Mouse (Mus musculus): ENCODE results near the gene Mta3.

Gene Mta3

DNA sequence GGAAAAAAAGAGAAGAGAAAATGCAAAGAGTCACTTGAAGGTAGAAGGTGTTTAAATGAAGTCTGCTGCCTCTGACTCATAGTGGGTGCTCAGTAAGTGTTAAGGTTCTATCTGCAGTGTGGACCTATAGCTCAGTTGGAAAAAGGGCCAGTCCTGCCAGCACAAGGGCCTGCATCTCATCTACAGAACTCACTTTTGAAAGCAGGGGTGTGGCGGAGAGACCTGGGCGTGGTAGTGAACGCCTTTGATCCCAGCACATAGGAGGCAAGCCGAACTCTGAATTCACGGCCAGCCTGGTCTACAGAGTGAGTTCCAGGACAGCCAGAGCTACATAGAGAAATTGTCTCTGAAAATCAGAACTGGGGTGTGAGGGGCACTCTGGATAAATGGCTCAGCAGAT is 104.3 kb downstream of the Mta3 start:
- DNase-seq (ENCODE audit: extremely low spot score), result no peak

GRCm38 (mm10) chr17:83812200-83812944 is 106.4 kb downstream of the Mta3 start:
- DNase-seq (ENCODE audit: extremely low spot score), result no peak

GRCm38 (mm10) chr17:83813050-83813449 is 107.1 kb downstream of the Mta3 start:
- DNase-seq (ENCODE audit: extremely low spot score), result no peak

DNA sequence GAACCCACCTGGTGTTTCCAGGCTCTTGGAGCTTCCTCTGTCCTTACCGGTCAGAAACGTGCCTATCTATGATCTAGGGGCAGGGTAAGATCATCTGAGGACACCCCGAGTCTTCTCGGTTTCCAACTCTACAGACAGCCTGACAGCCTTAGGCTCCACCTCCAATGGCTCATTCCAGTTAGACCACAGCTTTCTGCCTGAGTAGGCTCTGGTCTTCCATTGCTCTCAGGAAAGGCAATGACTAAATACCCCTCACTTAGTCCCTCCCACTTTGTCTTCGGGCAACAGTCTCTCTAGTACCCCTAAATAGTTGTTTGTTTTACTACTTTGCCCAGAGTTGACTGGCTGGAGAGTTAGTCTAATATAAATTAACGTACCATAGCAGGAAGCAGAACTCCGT is 111.0 kb downstream of the Mta3 start:
- no peak for DNase-seq (ENCODE audit: extremely low spot score)

- DNase-seq (ENCODE audit: extremely low spot score), result no peak
Observed at GRCm38 (mm10) chr17:83819503-83819902, 113.5 kb downstream of the Mta3 start.

GRCm38 (mm10) chr17:83820701-83821100 is 114.7 kb downstream of the Mta3 start:
- no peak for DNase-seq (ENCODE audit: extremely low spot score)

DNA sequence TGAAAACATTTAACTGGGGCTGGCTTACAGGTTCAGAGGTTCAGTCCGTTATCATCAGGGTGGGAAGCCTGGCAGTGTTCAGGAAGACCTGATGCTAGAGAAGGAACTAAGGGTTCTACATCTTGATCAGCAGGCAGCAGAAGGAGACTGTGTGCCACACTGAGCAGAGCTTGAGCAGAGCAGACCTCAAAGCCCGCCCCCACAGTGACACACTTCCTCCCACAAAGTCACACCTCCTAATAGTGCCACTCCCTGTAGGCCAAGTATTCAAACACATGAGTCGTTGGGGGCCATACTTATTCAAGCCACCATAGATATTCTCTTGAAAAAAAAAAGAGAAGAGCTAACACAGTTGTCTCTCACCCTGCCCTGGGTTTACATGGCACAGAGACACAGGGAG is 115.9 kb downstream of the Mta3 start:
- no peak for DNase-seq (ENCODE audit: extremely low spot score)

- no peak for DNase-seq (ENCODE audit: extremely low spot score)
Observed at GRCm38 (mm10) chr17:83823835-83824234, 117.9 kb downstream of the Mta3 start.

GRCm38 (mm10) chr17:83829356-83829755 is 123.4 kb downstream of the Mta3 start:
- no peak for DNase-seq (ENCODE audit: extremely low spot score)

DNA sequence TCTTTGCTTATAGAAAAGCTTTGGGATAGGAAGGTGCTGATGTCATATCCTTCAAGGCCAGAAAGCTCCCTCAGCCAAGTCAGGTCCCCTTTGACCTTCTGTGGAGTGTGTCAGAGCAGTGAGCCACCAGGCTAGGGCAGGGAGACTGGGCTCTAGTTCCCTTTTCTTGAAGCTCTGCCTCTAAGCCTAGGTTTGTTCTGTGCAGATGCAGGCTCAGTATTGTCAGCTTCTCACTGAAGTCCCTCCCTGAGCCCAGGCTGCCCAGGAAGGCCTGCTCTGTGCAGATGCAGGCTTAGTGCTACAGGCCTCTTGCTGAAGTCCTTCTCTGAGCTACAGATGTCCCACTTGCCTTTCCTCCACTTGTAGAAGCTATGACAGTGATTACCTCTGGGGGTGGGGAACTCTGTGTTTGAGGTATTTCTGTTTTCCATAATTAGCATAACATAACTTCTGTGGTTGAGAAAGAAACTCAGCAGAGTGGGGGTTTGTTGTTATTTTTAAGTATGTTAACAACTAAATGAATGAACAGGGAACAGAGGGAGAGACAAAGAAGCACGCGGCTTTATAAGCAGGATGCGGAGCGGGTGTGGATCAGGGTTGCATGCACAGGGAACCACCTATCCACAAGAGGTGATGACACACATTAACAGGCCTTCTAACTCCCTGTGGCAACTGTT is 124.8 kb downstream of the Mta3 start:
- DNase-seq (ENCODE audit: extremely low spot score), result no peak

DNA sequence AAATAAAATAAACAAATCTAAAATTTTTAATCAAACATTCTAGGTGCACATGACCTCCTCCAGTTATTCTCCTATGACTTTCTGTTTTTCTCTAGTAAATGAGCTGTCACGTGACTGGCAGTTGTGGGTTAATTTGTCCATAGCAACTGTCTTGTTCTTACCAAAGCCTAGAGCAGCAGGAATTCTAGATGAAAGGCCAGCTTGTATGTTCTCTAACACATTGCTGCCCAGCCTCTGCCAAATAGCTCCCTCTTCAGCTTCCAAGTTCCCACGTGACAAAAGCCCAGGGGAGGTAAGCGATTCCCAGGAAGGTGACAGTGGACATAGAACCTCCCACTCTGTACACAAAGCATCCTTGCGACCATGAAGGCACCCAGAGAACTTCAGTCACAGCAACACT is 128.2 kb downstream of the Mta3 start:
- no peak for DNase-seq (ENCODE audit: extremely low spot score)

DNA sequence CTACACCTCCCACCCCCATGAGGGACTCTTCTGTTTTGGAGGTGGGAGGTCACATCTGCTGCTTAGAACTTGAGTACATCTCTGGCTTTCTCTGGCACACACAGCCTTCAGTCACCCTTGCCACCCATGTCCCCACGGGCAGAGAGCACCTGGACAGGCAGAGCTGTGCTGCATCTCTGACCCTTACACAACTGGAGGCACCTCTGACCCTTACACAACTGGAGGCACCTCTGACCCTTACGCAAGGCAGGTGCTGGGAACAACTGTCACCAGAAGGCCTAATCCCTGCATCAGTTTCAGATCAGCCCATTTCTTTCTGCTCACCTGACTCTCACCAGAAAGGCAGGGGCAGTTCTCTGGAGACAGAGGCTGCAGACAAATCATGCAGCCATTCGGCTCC is 130.1 kb downstream of the Mta3 start:
- DNase-seq (ENCODE audit: extremely low spot score), result no peak

GRCm38 (mm10) chr17:83837659-83838190 is 131.8 kb downstream of the Mta3 start:
- no peak for DNase-seq (ENCODE audit: extremely low spot score)

DNA sequence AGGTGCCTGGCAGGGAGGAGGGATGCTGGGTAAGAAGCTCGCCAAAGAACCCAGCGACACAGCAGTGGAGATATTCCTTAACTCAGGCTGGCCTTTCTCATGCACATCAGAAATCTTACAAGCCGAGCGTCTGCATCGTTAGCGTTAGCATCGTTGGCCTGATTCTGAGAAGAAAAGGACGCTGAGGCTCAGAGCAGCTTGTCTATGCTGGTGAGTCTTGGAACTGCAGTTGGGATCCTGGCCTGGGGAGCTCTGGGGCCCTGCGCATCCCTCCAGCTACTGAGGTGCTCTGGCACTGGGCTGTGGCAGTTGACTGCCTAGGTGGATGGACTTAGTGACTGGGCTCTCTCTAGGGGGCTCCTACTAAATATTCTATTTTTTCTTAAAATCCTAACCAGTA is 133.2 kb downstream of the Mta3 start:
- no peak for DNase-seq (ENCODE audit: extremely low spot score)

- no peak for DNase-seq (ENCODE audit: extremely low spot score)
Observed at GRCm38 (mm10) chr17:83841011-83841410, 135.0 kb downstream of the Mta3 start.

- DNase-seq (ENCODE audit: extremely low spot score), result no peak
Observed at GRCm38 (mm10) chr17:83843780-83844179, 137.8 kb downstream of the Mta3 start.

DNA sequence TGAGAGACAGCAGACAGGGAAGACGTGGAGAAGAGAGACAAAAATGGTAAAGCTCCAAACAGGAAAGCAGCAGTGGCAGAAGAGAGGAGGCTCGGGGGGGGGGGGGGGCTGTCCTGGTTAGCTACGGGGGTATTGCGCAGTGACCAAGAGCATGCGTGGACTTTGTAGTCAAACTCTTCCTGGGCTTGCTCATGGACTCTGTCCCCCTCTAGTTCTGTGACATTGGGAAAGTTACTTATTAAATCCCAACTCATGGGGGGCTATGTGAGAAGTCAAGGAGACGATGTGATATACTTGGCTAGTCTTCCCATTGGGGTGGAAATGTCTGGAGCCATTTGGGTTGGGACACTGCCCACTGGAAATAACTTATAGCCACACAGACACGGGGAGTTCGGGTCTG is 139.6 kb downstream of the Mta3 start:
- DNase-seq (ENCODE audit: extremely low spot score), result no peak

- no peak for DNase-seq (ENCODE audit: extremely low spot score)
Observed at GRCm38 (mm10) chr17:83846301-83847021, 140.5 kb downstream of the Mta3 start.

GRCm38 (mm10) chr17:83847100-83847499 is 141.1 kb downstream of the Mta3 start:
- no peak for DNase-seq (ENCODE audit: extremely low spot score)

DNA sequence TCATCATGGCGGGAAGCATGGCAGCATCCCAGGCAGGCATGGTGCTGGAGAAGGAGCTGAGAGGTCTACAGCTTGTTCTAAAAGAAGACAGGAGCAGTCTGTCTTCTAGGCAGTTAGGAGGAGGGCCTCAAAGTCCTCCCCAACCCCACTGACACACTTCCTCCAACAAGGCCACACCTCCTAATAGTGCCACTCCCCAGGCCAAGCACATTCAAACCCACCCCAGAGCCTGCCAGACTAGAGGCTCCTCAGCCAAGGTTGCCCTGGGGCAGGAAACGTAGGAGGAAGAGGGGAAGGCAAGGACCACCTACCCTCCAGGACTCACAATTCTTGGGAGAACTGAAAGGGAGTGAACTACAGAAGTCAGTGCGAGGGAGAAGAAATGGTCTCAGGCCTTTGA is 141.9 kb downstream of the Mta3 start, which contains the start of gene Haao:
Gene Haao, minus strand, starts transcription at position 149 of the 400 bp plus-strand sequence.
- no peak for DNase-seq (ENCODE audit: extremely low spot score)

- no peak for DNase-seq (ENCODE audit: extremely low spot score)
Observed at GRCm38 (mm10) chr17:83848482-83848881, 142.5 kb downstream of the Mta3 start.

- DNase-seq (ENCODE audit: extremely low spot score), result no peak
Observed at GRCm38 (mm10) chr17:83849081-83849675, 143.2 kb downstream of the Mta3 start.
